Mouse (Mus musculus) limb, embryonic 14.5 days (tissue): ENCODE results near the gene Nomo1. TPM values are rescaled to one million over a fixed set of nuclear protein-coding genes. Genes with fewer than 3 reads are reported as not detected.

Experiments used
- ATAC-seq: fragments of 200-750 bp; cut with Nextera tagmentation; 2 replicates; pipeline ENCODE4 v1.8.0; 2017; ENCODE audit warnings: low read depth, moderate number of reproducible peaks, moderate TSS enrichment; ENCODE audit not compliant: low FRiP score
- DNase-seq: peaks from one replicate; pipeline ENCODE4 v3.0.0-alpha.2; 2015; ENCODE audit warnings: low spot score
- H3K27ac ChIP-seq: fragments of 300-500 bp; sonication (generic); replicated peaks from 2 replicates; pipeline ENCODE4 v1.5.1; 2014; ENCODE audit warnings: low read depth, mild to moderate bottlenecking, low read length, moderate library complexity, mixed read lengths
- H3K27me3 ChIP-seq: fragments of 300-500 bp; sonication (generic); 2 replicates; pipeline ENCODE4 v1.6.1; 2014; ENCODE audit warnings: low read length, mixed read lengths; ENCODE audit not compliant: control insufficient read depth, insufficient read depth
- H3K36me3 ChIP-seq: fragments of 300-500 bp; sonication (generic); 2 replicates; pipeline ENCODE4 v1.6.1; 2014; ENCODE audit warnings: mild to moderate bottlenecking, low read length, moderate library complexity, mixed read lengths; ENCODE audit not compliant: control insufficient read depth, insufficient read depth
- H3K4me1 ChIP-seq: fragments of 300-500 bp; sonication (generic); 2 replicates; pipeline ENCODE4 v1.6.1; 2014; ENCODE audit warnings: antibody characterized with exemption, low read length, mixed read lengths; ENCODE audit not compliant: control insufficient read depth, insufficient read depth
- H3K4me2 ChIP-seq: fragments of 300-500 bp; sonication (generic); replicated peaks from 2 replicates; pipeline ENCODE4 v1.6.1; 2014; ENCODE audit warnings: low read depth, mild to moderate bottlenecking, low read length, moderate library complexity; ENCODE audit not compliant: severe bottlenecking
- H3K4me3 ChIP-seq: fragments of 300-500 bp; sonication (generic); replicated peaks from 2 replicates; pipeline ENCODE4 v1.5.1; 2014; ENCODE audit warnings: low read length
- H3K9ac ChIP-seq: fragments of 300-500 bp; sonication (generic); 2 replicates; pipeline ENCODE4 v1.6.1; 2014; ENCODE audit warnings: mild to moderate bottlenecking, low read depth, low read length, moderate library complexity; ENCODE audit not compliant: severe bottlenecking
- H3K9me3 ChIP-seq: fragments of 300-500 bp; sonication (generic); 2 replicates; pipeline ENCODE4 v1.6.1; 2016; ENCODE audit warnings: low read length; ENCODE audit not compliant: control insufficient read depth
- POLR2A ChIP-seq: fragments of 200-500 bp; IDR thresholded peaks from 2 replicates; pipeline ENCODE4 v1.8.0; 2012; ENCODE audit warnings: inconsistent platforms, mild to moderate bottlenecking, moderate library complexity, borderline replicate concordance; ENCODE audit not compliant: insufficient read depth, insufficient read length; ENCODE audit errors: extremely low read depth
- WGBS: fragments of 180-500 bp; shearing (Covaris S2); extraction: QIAGEN DNeasy Blood & Tissue Kit; methylation state at CpG from one replicate; pipeline ENCODE4 v1.1.7; 2014; 5-methylcytosine and 5-hydroxymethylcytosine counted together
- polyA plus RNA-seq, 2 experiments: library from polyadenylated mRNA; depleted of rRNA in 1 of 2; stranded (reverse) in 1 of 2; unstranded in 1 of 2; fragments of >200 nt; fragmentation: Nextera tagmentation in 1 of 2; extraction: Ambion mirVana in 1 of 2; gene quantifications; 2 replicates each; pipeline versions ENCODE4 v1.2.1 to v1.2.3; 2012 to 2014

The Nomo1 gene
- polyA plus RNA-seq, 2 experiments, result 21.2 to 39.5 TPM

DNA sequence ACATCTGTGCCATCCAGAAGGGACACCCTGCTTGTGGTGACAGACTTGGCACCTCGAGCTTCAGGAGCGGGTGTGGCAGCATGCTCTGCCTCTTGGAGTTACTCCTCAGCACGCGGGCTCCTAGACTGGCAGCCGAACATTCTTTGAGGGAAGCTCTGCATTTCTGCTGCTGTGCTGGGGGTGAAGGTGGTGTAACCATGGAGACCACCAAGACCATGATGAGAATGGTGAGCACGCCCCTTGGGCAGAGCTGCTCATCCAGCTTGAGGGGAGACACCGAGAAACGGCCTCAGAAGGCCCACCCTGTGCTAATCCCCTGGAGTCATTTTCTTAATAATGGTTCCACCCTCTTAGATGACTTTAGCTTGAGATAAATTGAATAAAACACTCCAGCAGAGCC lies 59.3 kb downstream of the Nomo1 start:
- ATAC-seq, result no peak
- 51% methylated on average over 8 of the region's 8 CpGs for WGBS

DNA sequence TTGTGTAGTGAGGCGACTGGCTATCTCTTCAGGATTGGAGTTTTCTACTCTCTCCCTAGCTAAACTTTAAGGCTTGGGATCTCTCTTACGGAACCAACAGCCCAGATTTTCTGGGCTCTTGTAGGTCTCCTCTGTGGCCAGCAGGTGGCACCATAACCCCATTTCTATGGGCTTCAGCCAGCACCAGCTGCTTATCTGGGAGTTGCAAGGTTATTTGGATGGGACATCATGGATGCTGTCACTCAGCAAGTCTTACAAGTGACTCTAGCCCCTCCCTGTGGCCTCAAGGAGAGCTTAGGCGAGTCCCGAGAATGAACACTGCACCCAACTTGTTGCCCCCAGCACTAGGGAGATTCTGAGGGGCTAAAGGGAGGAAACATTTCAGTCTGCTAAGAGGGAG lies 62.6 kb downstream of the Nomo1 start:
- no peaks in the 10 kb centered on the region; the same call in 1 of the 2 replicates for H3K27me3 ChIP-seq
- ATAC-seq, result 0 out of 2 replicates have a peak, but pooled peaks have one; percentile 29
- 4% methylated on average over 4 of the region's 4 CpGs for WGBS

More for the DNA sequence above, 59.3 kb downstream of the Nomo1 start:
- H3K27me3 ChIP-seq, result no peaks in the 10 kb centered on the region
- H3K27ac ChIP-seq, result no peak overlapping the region
- H3K4me3 ChIP-seq, result no peak overlapping the region
- H3K36me3 ChIP-seq, result no peaks in the 10 kb centered on the region
- H3K9me3 ChIP-seq, result 0 out of 2 replicates have a peak, but pooled peaks cover 3% of the 10 kb centered on the region
- no peak for TF ChIP-seq POLR2A
- no peak overlapping the region for H3K4me2 ChIP-seq
- H3K4me1 ChIP-seq, result no peaks in the 10 kb centered on the region
- no peak for DNase-seq
- H3K9ac ChIP-seq, result no peak overlapping the region

DNA sequence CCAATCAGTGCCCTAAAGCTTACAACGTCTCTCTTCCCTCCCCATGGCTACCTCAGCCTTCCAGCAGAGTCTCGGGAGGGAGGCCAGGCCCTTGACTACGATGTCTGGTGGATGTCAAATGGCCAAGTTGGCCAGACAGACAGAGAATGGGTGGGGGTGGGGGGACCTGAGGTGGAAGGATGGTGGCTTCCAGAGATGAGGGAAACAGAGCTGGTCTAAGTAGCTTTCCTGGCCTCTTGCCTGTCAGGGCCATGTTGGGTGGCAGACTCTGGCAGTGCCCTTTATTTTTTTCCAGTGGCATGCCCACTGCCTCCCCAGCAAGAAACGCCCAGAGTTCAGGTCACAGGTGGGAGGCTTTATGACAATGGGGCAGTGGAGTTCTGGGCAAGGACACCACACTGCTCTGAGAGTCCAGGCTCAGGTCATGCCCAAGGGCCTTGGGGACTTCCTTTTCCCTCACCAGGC lies 63.9 kb downstream of the Nomo1 start:
- Histone ChIP-seq H3K27ac (no peak overlapping the region), H3K4me2 (no peak overlapping the region), H3K9ac (no peak overlapping the region), H3K9me3 (no peaks in the 10 kb centered on the region), H3K4me1 (no peaks in the 10 kb centered on the region), H3K4me3 (no peak overlapping the region), H3K27me3 (no peaks in the 10 kb centered on the region; the same call in 1 of the 2 replicates), H3K36me3 (no peaks in the 10 kb centered on the region)
- DNase-seq (no peak), ATAC-seq (no peak)
- 53% methylated on average over 4 of the region's 4 CpGs for WGBS
- no peak for TF ChIP-seq POLR2A

More for the DNA sequence above, 62.6 kb downstream of the Nomo1 start:
- peak; percentile 32; the same call in 1 of the 2 replicates for TF ChIP-seq POLR2A
- Histone ChIP-seq H3K27ac (no peak overlapping the region), H3K4me3 (no peak overlapping the region), H3K4me2 (no peak overlapping the region), H3K4me1 (no peaks in the 10 kb centered on the region), H3K36me3 (no peaks in the 10 kb centered on the region), H3K9ac (no peak overlapping the region), H3K9me3 (no peaks in the 10 kb centered on the region)
- peak; percentile 45 for DNase-seq

DNA sequence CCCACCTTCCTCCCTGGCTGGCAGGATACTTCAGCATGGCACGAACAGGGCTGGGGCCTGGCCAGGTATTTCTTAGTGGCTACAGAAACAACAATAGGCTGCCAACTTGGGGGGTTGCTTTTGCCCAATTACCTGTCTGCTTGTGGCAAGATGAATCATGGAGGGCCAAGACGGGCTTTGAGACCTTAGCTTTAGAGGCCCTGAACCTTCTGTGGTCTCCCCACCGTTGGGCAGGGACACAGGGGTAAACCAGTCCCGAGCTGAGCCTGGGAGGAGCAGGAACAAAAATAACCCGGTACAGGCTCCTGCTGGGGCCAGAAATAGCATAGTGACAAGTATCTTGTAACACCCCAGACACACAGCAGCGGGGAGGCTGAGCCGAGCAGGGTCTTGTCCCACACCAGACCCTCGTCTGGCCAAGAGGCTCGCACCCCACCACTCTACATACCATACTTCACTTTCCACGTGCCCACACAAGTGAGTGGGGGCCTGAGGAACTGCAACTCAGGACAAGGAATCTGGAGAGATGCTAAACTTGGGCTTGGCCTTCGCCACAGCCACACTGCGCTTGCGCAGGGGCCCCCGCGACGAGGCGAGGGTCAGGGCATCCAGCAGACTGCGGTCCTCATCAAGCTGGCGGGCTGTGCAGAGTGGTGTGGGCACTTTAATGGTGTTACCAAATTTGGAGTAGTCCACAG lies 64.9 kb downstream of the Nomo1 start:
- H3K27ac ChIP-seq, result no peak overlapping the region
- no peaks in the 10 kb centered on the region for H3K9me3 ChIP-seq
- no peak overlapping the region for H3K4me2 ChIP-seq
- no peak for TF ChIP-seq POLR2A
- no peaks in the 10 kb centered on the region; the same call in 1 of the 2 replicates for H3K27me3 ChIP-seq
- H3K4me3 ChIP-seq, result no peak overlapping the region
- H3K36me3 ChIP-seq, result no peaks in the 10 kb centered on the region
- ATAC-seq (no peak), DNase-seq (no peak)
- no peaks in the 10 kb centered on the region for H3K4me1 ChIP-seq
- H3K9ac ChIP-seq, result no peak overlapping the region
- 82% methylated on average over 19 of the region's 19 CpGs for WGBS

DNA sequence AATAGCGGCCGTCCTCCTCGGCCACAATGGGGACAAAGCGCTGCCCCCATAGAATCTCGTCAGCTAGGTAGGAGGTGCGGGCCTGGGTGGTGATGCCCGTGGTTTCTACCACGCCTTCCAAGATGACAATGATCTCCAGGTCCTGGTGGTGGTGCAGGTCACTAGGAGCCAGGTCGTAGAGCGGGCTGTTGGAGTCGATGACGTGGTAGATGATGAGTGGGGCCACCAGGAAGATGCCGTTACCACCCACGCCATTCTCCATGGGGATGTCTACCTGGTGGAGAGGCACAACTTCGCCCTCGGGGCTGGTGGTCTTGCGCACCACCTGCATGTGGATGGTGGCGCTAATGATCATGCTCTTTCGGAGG lies 65.4 kb downstream of the Nomo1 start:
- no peak overlapping the region for H3K27ac ChIP-seq
- no peak for TF ChIP-seq POLR2A
- DNase-seq, result no peak
- H3K4me1 ChIP-seq, result no peaks in the 10 kb centered on the region
- H3K36me3 ChIP-seq, result no peaks in the 10 kb centered on the region
- no peak for ATAC-seq
- H3K4me3 ChIP-seq, result no peak overlapping the region
- H3K27me3 ChIP-seq, result no peaks in the 10 kb centered on the region; the same call in 1 of the 2 replicates
- no peaks in the 10 kb centered on the region for H3K9me3 ChIP-seq
- 97% methylated on average over 19 of the region's 19 CpGs for WGBS
- H3K4me2 ChIP-seq, result no peak overlapping the region
- no peak overlapping the region for H3K9ac ChIP-seq
